Mouse (Mus musculus) ES-Bruce4 (cell line): Measurements from ENCODE around the gene Urm1.

Source experiments
- CTCF ChIP-seq: IDR thresholded peaks from one replicate; pipeline ENCODE4 v1.8.1; 2011; ENCODE audit warnings: low read depth, low read length
- EP300 ChIP-seq: IDR thresholded peaks from 2 replicates; pipeline ENCODE4 v1.6.1; 2011; ENCODE audit warnings: low read depth, low read length; ENCODE audit not compliant: insufficient read depth
- POLR2A ChIP-seq: IDR thresholded peaks from one replicate; pipeline ENCODE4 v1.8.1; 2011; ENCODE audit warnings: low read length; ENCODE audit not compliant: insufficient read depth

DNA sequence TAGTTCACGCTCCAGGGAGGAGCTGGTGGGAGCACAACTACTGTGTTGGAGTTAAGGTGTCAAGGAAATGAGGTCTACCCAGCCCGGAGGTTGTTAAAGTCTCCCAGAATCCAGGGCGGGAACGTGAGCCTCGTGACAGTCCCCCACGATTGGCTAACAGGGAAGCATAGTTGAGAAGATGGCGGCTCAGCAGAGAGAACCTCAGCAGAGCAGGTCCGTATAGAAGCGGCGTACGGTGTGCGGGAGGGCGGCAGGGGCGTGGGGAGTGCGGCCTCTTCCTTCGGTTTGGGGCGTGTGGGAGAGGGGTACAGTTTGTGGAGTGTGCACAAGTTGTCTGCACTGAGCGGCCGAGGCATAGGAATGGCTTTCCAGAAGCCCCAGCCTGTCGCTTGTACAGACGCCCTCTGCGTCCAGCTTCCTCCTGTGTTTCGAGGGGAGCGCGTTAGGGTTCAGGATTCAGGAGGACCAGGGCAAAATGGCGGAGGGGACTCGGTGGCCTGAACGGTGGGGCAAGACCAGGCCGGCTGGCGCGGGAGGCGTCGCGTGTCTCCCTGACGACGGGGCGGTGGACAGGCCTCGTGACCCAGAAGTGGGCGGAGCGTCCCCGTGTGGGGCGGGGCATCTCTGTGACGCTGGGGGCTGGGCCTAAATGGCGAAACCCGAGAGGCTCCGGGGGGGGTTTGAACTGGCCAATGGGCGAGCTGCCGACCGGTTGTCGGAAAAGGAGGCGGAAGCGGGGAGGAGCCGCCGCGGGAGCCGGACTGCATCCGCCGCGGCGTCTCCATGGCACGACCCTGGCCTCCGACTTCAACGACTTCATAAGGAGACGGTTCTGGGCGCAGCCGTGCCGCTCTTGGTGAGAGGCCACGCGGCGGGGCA, 69.4 kb downstream of the Urm1 start, which contains the start of gene Odf2:
- no peak for TF ChIP-seq CTCF
- peak; percentile 42 for TF ChIP-seq POLR2A
- TF ChIP-seq EP300, result no peak
